Mouse (Mus musculus) embryonic facial prominence, embryonic 11.5 days (tissue): ENCODE measurements around the gene Mb21d2. TPM values are rescaled to one million over a fixed set of nuclear protein-coding genes. Genes with fewer than 3 reads are reported as not detected.

Experiments
- ATAC-seq: fragments of 200-750 bp; cut with Nextera tagmentation; replicated peaks from 2 replicates; pipeline ENCODE4 v1.8.0; 2017; ENCODE audit warnings: low read depth; ENCODE audit not compliant: insufficient number of reproducible peaks, low FRiP score, low TSS enrichment
- DNase-seq: peaks from one replicate; pipeline ENCODE4 v3.0.0-alpha.2; 2015; ENCODE audit warnings: low spot score
- H3K27ac ChIP-seq: fragments of 300-500 bp; sonication (generic); replicated peaks from 2 replicates; pipeline ENCODE4 v1.5.1; 2014; ENCODE audit warnings: mild to moderate bottlenecking, low read depth, low read length, control low read depth
- H3K27me3 ChIP-seq: fragments of 300-500 bp; sonication (generic); 2 replicates; pipeline ENCODE4 v1.6.1; 2014; ENCODE audit warnings: mild to moderate bottlenecking, low read length, moderate library complexity, mixed read lengths; ENCODE audit not compliant: control insufficient read depth, insufficient read depth
- H3K36me3 ChIP-seq: fragments of 300-500 bp; sonication (generic); replicated peaks from 2 replicates; pipeline ENCODE4 v1.6.1; 2014; ENCODE audit warnings: low read depth, mild to moderate bottlenecking, low read length, moderate library complexity, mixed read lengths; ENCODE audit not compliant: control insufficient read depth, insufficient read depth
- H3K4me1 ChIP-seq: fragments of 300-500 bp; sonication (generic); 2 replicates; pipeline ENCODE4 v1.6.1; 2014; ENCODE audit warnings: low read length, mixed read lengths; ENCODE audit not compliant: control insufficient read depth, insufficient read depth
- H3K4me2 ChIP-seq: fragments of 300-500 bp; sonication (generic); 2 replicates; pipeline ENCODE4 v1.6.1; 2014; ENCODE audit warnings: low read depth, mild to moderate bottlenecking, control low read depth, low read length, moderate library complexity
- H3K4me3 ChIP-seq: fragments of 300-500 bp; sonication (generic); 2 replicates; pipeline ENCODE4 v1.5.1; 2014; ENCODE audit warnings: low read depth, low read length, control low read depth
- H3K9ac ChIP-seq: fragments of 300-500 bp; sonication (generic); replicated peaks from 2 replicates; pipeline ENCODE4 v1.6.1; 2014; ENCODE audit warnings: mild to moderate bottlenecking, control low read depth, low read length
- H3K9me3 ChIP-seq: fragments of 300-500 bp; sonication (generic); replicated peaks from 2 replicates; pipeline ENCODE4 v1.6.1; 2016; ENCODE audit warnings: mild to moderate bottlenecking, low read length, inconsistent platforms, mixed read lengths; ENCODE audit not compliant: control insufficient read depth
- WGBS: fragments of 180-500 bp; shearing (Covaris S2); extraction: QIAGEN DNeasy Blood & Tissue Kit; methylation state at CpG from one replicate; pipeline ENCODE4 v1.1.7; 2014; 5-methylcytosine and 5-hydroxymethylcytosine counted together
- polyA plus RNA-seq: library from polyadenylated mRNA; unstranded; fragments of >200 nt; fragmentation: Nextera tagmentation; extraction: Ambion mirVana; gene quantifications from 2 replicates; pipeline ENCODE4 v1.2.1, GENCODE M21; 2014

Gene Mb21d2
- polyA plus RNA-seq, 1 experiment from 2014 or later: 11.6 TPM

DNA sequence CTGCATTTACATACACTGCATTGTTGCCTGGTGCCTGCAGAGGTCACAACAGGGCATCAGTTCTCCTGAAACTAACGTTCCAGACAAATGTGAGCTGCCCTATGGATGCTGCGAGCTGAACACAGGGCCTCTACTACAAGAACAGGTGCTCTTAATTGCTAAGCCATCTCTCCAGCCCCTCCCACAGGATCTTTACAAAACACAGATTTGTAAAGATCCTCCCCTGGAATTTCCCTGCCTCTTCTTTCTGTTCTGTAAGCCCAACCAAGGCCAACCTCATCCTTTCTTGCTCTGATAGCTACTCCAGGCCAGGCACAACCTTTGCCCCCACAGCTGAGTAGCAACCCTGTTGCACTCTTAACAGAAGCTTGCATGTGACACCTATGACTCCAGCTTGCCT is 1.7 kb upstream of the Mb21d2 start:
- ATAC-seq: no peak
- no peak for DNase-seq
- Histone ChIP-seq H3K36me3 (no peaks in the 10 kb centered on the region), H3K9me3 (no peaks in the 10 kb centered on the region), H3K4me3 (no peak overlapping the region), H3K27me3 (no peaks in the 10 kb centered on the region; the same call in 1 of the 2 replicates), H3K4me2 (no peak overlapping the region), H3K4me1 (peaks cover 3% of the 10 kb centered on the region; the same call in 1 of the 2 replicates), H3K9ac (no peak overlapping the region), H3K27ac (no peak overlapping the region)
- 55% methylated on average over 2 of the region's 2 CpGs for WGBS

DNA sequence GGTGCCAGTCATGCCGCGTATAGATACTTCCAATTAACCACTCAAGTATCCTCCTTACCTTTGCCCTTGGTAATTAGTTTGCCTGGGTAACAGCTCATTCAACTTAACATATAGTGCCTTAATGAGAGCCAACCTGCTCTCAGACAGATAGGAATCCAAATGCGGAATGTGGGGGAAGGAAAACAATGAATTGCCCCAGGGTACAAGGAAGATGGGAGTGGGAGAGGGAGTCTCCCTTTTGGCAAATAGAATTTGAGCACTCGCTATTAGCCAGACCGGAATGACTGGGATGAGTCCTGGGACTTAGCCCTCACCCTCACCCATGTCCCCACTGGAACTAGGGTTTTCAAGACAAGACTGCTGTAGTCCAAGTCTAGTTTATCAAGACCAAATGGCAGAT is 953 bp upstream of the Mb21d2 start:
- Histone ChIP-seq H3K4me1 (peaks cover 3% of the 10 kb centered on the region; the same call in 1 of the 2 replicates), H3K4me3 (peak overlapping the region; percentile 66), H3K27ac (no peak overlapping the region), H3K4me2 (peak overlapping the region; percentile 51), H3K27me3 (no peaks in the 10 kb centered on the region; the same call in 1 of the 2 replicates), H3K36me3 (no peaks in the 10 kb centered on the region), H3K9me3 (no peaks in the 10 kb centered on the region), H3K9ac (peak overlapping the region; percentile 92)
- DNase-seq (no peak), ATAC-seq (no peak)
- 2% methylated on average over 5 of the region's 5 CpGs for WGBS

DNA sequence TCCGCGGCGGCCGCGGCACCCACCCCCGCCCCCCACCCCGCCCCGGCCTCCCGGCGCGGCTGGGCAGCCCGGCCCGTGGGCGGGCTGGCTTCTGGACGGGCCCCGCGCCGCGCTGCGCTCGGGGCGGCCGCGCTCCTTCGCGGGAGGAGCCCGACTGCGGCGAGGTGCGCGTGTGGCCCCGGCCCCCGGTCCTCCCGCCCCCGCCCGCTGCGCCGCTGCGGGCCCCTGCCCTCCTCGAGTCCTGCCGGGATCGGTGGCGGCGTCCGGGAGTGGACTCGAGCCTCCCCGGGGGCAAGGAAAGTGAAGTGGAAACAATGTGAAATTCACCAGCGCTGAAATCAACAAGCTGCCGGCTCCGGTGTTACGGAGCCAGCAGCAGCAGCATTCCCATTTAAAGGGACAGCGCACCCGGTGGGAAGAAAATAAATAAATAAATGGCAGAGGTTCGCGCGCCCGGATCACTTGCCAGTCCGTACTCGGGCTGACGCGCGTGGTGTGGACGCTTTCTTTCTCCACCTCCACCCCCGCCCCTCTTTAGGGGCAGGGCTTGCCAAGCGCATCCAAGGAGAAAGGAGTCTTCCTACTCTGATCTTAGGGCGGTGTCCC is 316 bp upstream of the Mb21d2 start:
- no peaks in the 10 kb centered on the region for H3K36me3 ChIP-seq
- peaks cover 3% of the 10 kb centered on the region; the same call in 1 of the 2 replicates for H3K4me1 ChIP-seq
- peak overlapping the region; percentile 91 for H3K27ac ChIP-seq
- peak overlapping the region; percentile 66 for H3K4me3 ChIP-seq
- ATAC-seq: peak; percentile 58
- peak overlapping the region; percentile 92 for H3K9ac ChIP-seq
- WGBS: 0% methylated on average over 27 of the region's 66 CpGs
- H3K4me2 ChIP-seq: peak overlapping the region; percentile 51
- no peaks in the 10 kb centered on the region for H3K9me3 ChIP-seq
- peak; percentile 75 for DNase-seq
- no peaks in the 10 kb centered on the region; the same call in 1 of the 2 replicates for H3K27me3 ChIP-seq

DNA sequence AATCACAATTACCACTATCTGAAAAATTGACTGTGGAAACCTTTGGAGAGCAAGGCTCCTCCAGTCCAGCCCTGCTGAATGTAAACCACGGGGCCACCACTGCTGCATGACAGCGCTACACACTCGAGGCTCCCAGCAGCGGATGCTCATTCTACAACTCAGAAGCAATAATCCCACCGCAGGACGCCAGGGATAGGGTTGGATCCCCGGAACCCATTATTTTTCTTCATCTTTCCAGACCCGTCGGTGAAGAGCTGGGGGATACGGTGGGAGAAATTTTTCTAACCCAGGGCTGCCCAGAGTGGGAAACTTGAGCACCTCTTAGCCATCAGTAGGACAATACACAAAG is 1.0 kb downstream of the Mb21d2 start:
- Histone ChIP-seq H3K4me1 (peaks cover 3% of the 10 kb centered on the region; the same call in 1 of the 2 replicates), H3K27me3 (no peaks in the 10 kb centered on the region; the same call in 1 of the 2 replicates), H3K4me2 (peak overlapping the region; percentile 51), H3K9ac (peak overlapping the region; percentile 92), H3K27ac (no peak overlapping the region), H3K4me3 (peak overlapping the region; percentile 66), H3K9me3 (no peaks in the 10 kb centered on the region), H3K36me3 (no peaks in the 10 kb centered on the region)
- under 1% methylated on average over 10 of the region's 10 CpGs for WGBS
- peak; percentile 27; the same call in 1 of the 2 replicates for ATAC-seq
- peak; percentile 72 for DNase-seq

DNA sequence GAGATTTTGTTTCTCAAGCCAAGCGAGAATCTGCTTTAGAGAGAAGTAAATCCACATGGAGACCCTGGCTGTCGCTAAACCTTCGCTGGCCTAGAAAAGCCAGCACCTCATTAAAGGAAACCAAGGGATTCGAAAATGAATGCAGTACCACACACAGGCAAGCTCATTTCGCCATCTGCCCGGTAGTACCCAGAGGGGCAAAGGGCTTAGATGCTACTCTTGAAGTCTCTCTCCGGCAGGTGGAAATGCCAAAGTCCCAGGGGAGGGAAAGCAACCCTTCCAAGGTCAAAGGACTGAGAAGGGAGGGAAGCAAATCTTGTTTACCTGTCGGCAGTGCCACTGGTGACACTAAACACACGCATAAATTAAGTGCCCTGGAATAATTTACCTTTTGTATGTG is 2.1 kb downstream of the Mb21d2 start:
- H3K4me1 ChIP-seq: peaks cover 3% of the 10 kb centered on the region; the same call in 1 of the 2 replicates
- H3K36me3 ChIP-seq: no peaks in the 10 kb centered on the region
- no peaks in the 10 kb centered on the region; the same call in 1 of the 2 replicates for H3K27me3 ChIP-seq
- peak overlapping the region; percentile 16; the same call in 1 of the 2 replicates for H3K4me2 ChIP-seq
- no peak overlapping the region for H3K27ac ChIP-seq
- 37% methylated on average over 9 of the region's 9 CpGs for WGBS
- 0 out of 2 replicates have a peak overlapping the region, but pooled peaks have one; percentile 66 for H3K4me3 ChIP-seq
- H3K9me3 ChIP-seq: no peaks in the 10 kb centered on the region
- ATAC-seq (no peak), DNase-seq (no peak)
- no peak overlapping the region for H3K9ac ChIP-seq

DNA sequence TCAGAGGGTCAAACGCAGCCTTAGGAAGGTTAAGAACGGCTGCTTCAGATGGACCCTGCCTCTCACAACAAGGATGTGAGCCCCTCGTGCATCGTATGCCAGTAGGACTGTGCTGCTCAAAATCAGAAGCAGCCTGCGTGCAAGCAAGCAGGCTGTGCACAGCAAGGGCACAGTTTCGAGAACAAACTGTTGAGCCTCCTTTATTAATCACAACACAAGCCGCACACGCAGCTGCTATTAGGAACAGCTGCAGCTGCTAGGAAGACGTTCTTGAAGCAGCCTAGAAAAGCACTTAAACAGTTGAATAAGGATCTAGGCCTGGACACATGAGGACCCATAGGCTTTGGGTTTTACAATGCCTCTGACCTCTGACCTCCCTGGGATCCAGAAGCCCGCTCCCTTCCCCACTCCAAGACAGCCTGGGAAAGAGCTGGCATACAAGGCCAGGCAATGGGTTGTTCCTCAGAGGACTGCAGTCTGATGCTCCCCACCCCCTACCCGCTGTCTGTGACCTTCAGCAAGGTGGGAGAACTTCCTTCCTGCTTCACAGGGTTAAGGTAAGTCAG is 10.1 kb downstream of the Mb21d2 start:
- DNase-seq (peak; percentile 21), ATAC-seq (0 out of 2 replicates have a peak, but pooled peaks have one; percentile 61)
- no peak overlapping the region for H3K4me2 ChIP-seq
- no peak overlapping the region for H3K27ac ChIP-seq
- no peaks in the 10 kb centered on the region for H3K9me3 ChIP-seq
- H3K9ac ChIP-seq: no peak overlapping the region
- H3K4me1 ChIP-seq: no peaks in the 10 kb centered on the region
- WGBS: 51% methylated on average over 11 of the region's 11 CpGs
- H3K36me3 ChIP-seq: no peaks in the 10 kb centered on the region
- H3K27me3 ChIP-seq: no peaks in the 10 kb centered on the region
- no peak overlapping the region for H3K4me3 ChIP-seq

DNA sequence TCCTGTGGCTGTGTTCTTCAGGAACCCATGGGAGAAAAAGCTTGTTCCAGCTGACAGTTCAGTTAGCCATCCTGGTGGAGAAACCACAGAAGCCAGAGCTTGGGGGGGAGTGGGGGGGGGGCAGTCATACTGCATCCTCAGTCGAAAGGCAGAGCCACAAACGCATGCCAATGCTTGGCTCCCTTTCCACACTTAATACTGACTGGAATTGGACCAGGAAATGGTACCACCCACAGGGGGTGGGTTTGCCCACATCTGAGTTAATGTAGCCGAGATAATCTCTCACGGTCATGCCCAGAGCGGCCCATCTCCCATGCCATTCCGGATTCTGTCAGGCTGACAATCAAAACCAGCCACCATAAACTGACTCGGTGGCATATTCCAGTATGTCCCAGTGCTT is 14.1 kb downstream of the Mb21d2 start:
- 89% methylated on average over 7 of the region's 7 CpGs for WGBS
- no peak overlapping the region for H3K27ac ChIP-seq
- no peak overlapping the region for H3K4me3 ChIP-seq
- H3K4me1 ChIP-seq: no peaks in the 10 kb centered on the region
- DNase-seq (no peak), ATAC-seq (no peak)
- H3K9me3 ChIP-seq: no peaks in the 10 kb centered on the region
- H3K9ac ChIP-seq: no peak overlapping the region
- no peaks in the 10 kb centered on the region for H3K36me3 ChIP-seq
- no peak overlapping the region for H3K4me2 ChIP-seq
- H3K27me3 ChIP-seq: no peaks in the 10 kb centered on the region

DNA sequence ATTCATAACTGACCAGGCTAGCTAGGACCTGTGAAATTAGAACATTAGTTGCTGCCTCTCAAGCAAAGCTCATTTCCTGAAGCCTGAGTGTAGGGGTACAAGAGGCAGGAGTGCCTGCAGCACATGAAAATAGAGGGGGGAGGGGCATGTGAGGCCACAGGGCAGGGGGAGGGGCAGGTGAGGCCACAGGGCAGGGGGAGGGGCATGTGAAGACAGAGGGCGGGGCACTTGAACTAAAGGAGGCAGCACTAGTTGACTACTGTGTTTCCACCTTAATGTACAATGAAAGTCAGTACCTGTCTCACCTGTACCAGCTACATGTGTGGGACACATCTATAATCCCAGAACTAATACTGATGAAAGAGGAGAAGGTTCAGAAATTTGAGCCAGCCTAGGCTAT is 14.8 kb downstream of the Mb21d2 start:
- 92% methylated on average over 1 of the region's 1 CpGs for WGBS
- no peak for ATAC-seq

More for the DNA sequence above, 14.8 kb downstream of the Mb21d2 start:
- Histone ChIP-seq H3K4me2 (no peak overlapping the region), H3K36me3 (no peaks in the 10 kb centered on the region), H3K27me3 (no peaks in the 10 kb centered on the region), H3K4me1 (no peaks in the 10 kb centered on the region), H3K27ac (no peak overlapping the region), H3K9me3 (no peaks in the 10 kb centered on the region), H3K9ac (no peak overlapping the region), H3K4me3 (no peak overlapping the region)
- no peak for DNase-seq
